Mouse (Mus musculus): ENCODE data around the gene Kri1.
"Not testable (repeated sequence)": the region's sequence is repeated elsewhere in the genome, so short reads cannot be mapped to it uniquely, and the experiment has no call there.

The Kri1 gene

DNA sequence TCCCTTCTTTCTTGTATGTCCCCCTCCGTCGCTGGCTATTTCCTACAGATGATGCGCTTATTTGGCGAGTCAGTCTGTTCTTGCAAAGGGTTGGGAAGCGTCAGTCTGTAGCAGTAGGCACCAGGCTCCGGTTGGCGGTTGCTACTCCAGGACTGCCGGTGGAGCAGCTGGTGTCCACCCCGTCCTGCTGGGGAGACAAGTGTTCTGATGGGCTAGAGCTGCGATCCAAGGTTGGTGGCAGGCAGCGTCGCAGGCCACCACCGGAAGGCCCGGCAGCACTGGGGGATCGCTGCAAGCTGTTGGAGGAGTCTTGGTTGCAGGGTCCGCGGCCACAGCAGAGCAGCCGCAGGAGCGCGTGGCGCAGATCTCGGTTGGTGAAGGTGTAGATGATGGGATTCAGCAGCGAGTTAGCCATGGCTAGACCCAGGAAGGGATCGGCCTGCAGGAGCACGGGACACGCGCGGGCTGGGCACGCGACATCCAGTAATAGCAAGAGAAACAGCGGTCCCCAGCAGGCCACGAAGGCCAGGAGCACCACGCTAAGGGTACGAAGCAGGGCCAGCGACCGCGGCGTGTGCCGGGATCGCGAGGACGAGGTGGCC, 43.8 kb downstream of the Kri1 start:
- no peak for DNase-seq (ENCODE audit: low spot score in 2 of 2)

DNA sequence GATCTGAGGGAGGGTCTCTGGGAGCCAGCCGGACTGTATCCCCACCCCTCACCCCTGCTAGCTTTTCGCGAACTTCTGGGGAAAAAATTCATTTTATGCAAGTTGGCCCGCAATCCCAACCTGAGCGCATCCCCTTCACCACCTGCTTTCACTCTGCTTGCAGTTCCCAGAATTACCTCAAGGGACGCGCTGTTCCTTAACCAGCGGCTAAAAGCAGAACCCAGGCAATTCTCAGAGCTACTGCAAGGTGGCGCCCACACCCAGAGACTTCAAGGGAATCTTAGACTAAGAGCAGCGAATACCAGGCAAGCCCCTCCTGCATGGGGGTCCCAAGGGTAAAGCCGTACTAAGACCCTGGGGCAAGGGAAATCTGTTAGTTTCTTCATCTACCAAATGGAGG, 46.4 kb downstream of the Kri1 start:
- peak; percentile 76 to 86 for DNase-seq (ENCODE audit: low spot score in 2 of 2)

GRCm38 (mm10) chr9:21239465-21239848, 48.3 kb downstream of the Kri1 start:
- DNase-seq (ENCODE audit: low spot score in 2 of 2) = no peak

DNA sequence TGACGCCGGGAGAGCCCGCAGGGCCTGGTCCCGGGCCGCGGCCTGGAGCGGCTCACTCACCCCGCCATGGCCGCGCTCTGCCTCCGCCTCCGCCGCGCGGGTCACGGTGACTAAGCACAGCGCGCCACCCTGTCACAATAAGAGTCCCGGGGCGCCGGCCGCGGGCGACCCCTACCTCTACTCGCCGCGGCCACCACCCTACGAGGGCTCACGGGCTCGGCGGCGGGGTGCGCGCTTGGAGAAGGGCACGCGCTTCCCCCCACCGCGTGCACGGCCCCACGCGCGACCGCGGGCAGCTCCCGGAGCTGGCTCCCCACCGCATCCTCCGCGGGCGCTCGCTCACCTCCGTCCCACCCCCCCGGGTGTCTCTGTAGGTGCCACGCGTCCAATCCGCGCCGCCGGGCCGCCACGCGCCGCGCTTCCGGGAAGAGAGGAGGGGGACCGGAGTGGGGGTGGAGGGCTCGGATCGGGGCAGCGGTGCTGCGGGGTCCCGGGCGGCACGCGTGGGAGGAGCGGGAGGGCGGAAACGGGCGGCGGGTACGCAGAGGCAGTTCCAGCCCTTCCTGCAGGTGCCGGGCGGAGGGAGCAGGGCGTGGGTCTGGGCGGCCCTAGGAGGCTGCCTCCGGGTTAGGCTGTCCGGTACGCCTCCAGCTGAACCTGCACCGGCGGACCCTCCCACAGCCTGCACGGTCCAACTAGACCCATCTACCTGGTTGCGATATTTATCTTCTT, 48.9 kb downstream of the Kri1 start, which contains the start of gene Keap1:
TSS of gene Keap1 (minus strand) at position 629 of the 732 bp plus-strand sequence.
- peak; percentile 75 to 84 for DNase-seq (ENCODE audit: low spot score in 2 of 2)

DNA sequence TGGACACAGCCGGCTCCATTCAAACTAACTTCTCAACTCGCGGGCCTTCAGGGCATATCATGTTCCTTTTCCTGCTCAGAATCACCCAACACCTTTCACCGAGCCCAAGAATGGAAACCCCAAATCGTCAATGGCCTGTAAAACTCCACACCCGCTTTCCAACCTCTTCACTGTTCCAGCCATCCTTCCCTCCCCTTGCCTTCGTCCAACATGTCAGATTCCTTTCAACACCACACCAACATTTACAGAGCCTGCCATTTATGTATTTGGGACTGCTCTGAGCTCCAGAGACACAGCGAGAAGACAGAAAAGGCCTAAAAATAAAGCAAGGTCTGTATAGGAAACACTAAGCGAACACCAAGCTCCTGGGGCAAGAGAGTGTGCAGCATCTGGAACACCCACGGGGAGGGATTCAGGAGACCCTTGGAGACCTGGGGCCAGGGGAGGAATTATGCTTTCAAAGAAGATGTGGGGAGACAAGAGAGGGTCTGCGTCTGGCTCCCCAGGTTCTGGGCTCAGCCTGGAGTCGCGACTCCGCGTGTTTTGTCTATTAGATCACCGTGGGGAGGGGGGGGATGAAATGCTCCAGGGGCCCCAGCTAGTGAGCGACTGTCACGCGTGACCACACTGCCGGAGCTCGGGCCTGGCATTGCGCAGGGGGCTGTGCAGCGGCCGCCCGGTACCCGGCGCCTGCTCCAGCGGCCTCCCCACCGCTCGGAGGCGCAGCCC, 49.6 kb downstream of the Kri1 start:
- DNase-seq (ENCODE audit: low spot score in 2 of 2) = no peak

GRCm38 (mm10) chr9:21237368-21238003, 50.3 kb downstream of the Kri1 start:
- peak; percentile 42 to 52 for DNase-seq (ENCODE audit: low spot score in 2 of 2)

GRCm38 (mm10) chr9:21236991-21237367, 50.8 kb downstream of the Kri1 start:
- no peak for DNase-seq (ENCODE audit: low spot score in 2 of 2)

DNA sequence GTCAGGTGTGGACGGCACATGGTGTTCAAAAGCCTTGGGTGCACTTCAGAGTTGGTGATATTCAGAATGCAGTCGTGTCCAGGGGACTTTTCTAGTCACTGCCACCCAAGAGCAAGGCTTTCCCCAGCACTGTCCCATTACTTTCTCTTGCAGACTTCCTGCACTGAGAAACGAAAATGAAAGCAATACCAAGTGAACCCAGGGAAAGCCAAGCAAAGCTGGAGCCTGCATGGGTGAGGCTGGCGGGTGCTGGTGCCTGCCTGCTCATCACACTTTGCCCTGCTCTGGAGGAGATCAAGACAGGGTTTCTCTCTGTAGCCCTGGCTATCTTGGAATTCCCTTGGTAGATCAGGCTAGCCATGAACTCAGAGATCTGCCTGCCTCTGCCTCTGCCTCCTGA, 52.4 kb downstream of the Kri1 start:
- DNase-seq (ENCODE audit: low spot score in 2 of 2) = no peak

DNA sequence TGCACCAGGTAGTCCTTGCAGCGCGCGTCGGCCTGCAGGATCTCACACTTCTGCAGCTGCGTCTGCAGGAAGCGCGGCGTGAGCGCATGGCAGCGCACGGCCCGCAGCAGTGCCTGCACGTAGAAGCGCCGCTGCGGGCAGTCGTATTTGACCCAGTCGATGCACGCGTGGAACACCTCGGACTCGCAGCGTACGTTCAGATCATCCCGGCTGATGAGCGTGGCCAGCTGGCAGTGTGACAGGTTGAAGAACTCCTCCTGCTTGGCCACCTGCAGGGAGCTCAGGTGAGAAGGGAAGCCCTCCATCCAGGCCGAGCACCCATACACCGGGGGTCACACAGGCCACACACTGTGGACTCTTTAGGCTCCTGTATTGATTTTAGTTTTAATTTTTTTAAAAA, 54.0 kb downstream of the Kri1 start:
- DNase-seq (ENCODE audit: low spot score in 2 of 2) = no peak

DNA sequence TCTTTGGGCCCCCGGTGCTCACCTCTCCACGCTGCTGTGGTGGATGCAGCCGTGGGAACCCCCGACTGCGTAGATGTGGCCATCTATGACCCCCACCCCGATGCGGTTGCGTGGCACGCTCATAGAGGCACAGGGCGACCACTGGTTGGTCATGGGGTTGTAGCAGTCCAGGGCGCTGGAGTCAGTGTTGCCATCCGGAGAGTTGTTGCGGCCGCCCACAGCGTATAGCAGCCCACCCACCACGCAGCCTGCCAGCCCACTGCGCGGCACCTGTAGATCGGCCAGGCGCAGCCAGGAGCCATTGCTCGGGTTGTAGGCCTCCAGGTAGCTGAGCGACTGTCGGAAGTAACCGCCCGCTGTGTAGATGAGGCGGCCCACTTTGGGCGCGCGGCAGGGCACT, 54.4 kb downstream of the Kri1 start:
- DNase-seq (ENCODE audit: low spot score in 2 of 2) = no peak

GRCm38 (mm10) chr9:21232867-21233266, 54.9 kb downstream of the Kri1 start:
- DNase-seq (ENCODE audit: low spot score in 2 of 2) = no peak

- DNase-seq (ENCODE audit: low spot score in 2 of 2) = no peak
Measured at GRCm38 (mm10) chr9:21231551-21231950, 56.2 kb downstream of the Kri1 start.

GRCm38 (mm10) chr9:21227342-21227741, 60.4 kb downstream of the Kri1 start:
- no peak for DNase-seq (ENCODE audit: low spot score in 2 of 2)

- no peak for DNase-seq (ENCODE audit: low spot score in 2 of 2)
Measured at GRCm38 (mm10) chr9:21225415-21225758, 62.4 kb downstream of the Kri1 start.

GRCm38 (mm10) chr9:21224576-21225414, 63.0 kb downstream of the Kri1 start:
- DNase-seq (ENCODE audit: low spot score in 2 of 2) = no peak

DNA sequence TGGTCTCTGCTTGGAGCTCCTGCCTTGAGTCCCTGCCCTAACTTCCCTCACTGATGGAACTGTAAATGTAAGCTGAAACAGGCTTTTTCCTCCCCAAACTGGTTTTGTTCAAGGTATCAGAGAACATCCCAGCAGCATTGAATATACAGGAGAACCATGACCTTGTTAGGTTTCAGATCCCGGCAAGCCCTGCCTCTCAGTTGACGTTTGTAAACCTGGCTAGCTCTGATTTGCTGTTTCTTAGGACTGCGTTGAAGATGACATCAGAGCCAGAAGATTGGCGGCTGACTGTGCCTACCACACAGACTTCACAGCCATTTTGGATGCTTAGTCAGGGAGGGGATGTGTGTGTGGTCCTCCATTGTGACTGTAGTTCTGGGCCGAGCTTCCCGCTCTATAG, 63.9 kb downstream of the Kri1 start:
- no peak for DNase-seq (ENCODE audit: low spot score in 2 of 2)

GRCm38 (mm10) chr9:21223490-21223889, 64.3 kb downstream of the Kri1 start:
- DNase-seq (ENCODE audit: low spot score in 2 of 2) = not testable (repeated sequence)
